Mouse (Mus musculus): ENCODE data around the gene Gm28374. TPM values are rescaled to one million over a fixed set of nuclear protein-coding genes. Genes with fewer than 3 reads are reported as not detected.
A peak's percentile ranks its signal among the peaks of the same experiment; 100 is the strongest.

The Gm28374 gene
- polyA plus RNA-seq, 1 experiment from 2014 or later, result 1.0 TPM

GRCm38 (mm10) chr19:6066571-6066970 lies 15.5 kb downstream of the Gm28374 start:
- H3K4me1 ChIP-seq (ENCODE audit: insufficient read depth), result peaks cover 19% of the 10 kb centered on the region; the same call in 1 of the 2 replicates
- no peaks in the 10 kb centered on the region for H3K9me3 ChIP-seq (ENCODE audit: low read depth, low read length)
- ATAC-seq (ENCODE audit: insufficient read depth) (no peak), DNase-seq (no peak)
- H3K4me2 ChIP-seq, result peak overlapping the region; percentile 89
- H3K36me3 ChIP-seq (ENCODE audit: insufficient read depth), result peaks cover 29% of the 10 kb centered on the region
- WGBS, result 28% methylated on average over 5 of the region's 5 CpGs
- H3K27ac ChIP-seq (ENCODE audit: low read depth), result no peak overlapping the region
- H3K9ac ChIP-seq, result peak overlapping the region; percentile 35; the same call in 1 of the 2 replicates
- H3K27me3 ChIP-seq (ENCODE audit: insufficient read depth, low read length), result no peaks in the 10 kb centered on the region
- H3K4me3 ChIP-seq (ENCODE audit: low read depth, low read length), result peak overlapping the region; percentile 41
- no peak for TF ChIP-seq CTCF (IDR thresholded peaks at IDR 0.05; ENCODE audit: low read depth)

- no peak overlapping the region for H3K27ac ChIP-seq (ENCODE audit: low read depth)
- H3K36me3 ChIP-seq (ENCODE audit: insufficient read depth), result peaks cover 14% of the 10 kb centered on the region
- no peak for TF ChIP-seq CTCF (IDR thresholded peaks at IDR 0.05; ENCODE audit: low read depth)
- peaks cover 19% of the 10 kb centered on the region; the same call in 1 of the 2 replicates for H3K4me1 ChIP-seq (ENCODE audit: insufficient read depth)
- 91% methylated on average over 6 of the region's 6 CpGs for WGBS
- no peaks in the 10 kb centered on the region for H3K9me3 ChIP-seq (ENCODE audit: low read depth, low read length)
- ATAC-seq (ENCODE audit: insufficient read depth) (no peak), DNase-seq (no peak)
- H3K9ac ChIP-seq, result no peak overlapping the region; the same call in 1 of the 2 replicates
- peak overlapping the region; percentile 100; the same call in 1 of the 2 replicates for H3K4me2 ChIP-seq
- no peaks in the 10 kb centered on the region for H3K27me3 ChIP-seq (ENCODE audit: insufficient read depth, low read length)
- H3K4me3 ChIP-seq (ENCODE audit: low read depth, low read length), result peak overlapping the region; percentile 90; the same call in 1 of the 2 replicates
Measured at GRCm38 (mm10) chr19:6063081-6063480, 19.0 kb downstream of the Gm28374 start.

GRCm38 (mm10) chr19:6062418-6062817 lies 19.6 kb downstream of the Gm28374 start:
- DNase-seq, result no peak
- H3K4me1 ChIP-seq (ENCODE audit: insufficient read depth), result peaks cover 19% of the 10 kb centered on the region; the same call in 1 of the 2 replicates
- H3K36me3 ChIP-seq (ENCODE audit: insufficient read depth), result peaks cover 14% of the 10 kb centered on the region
- no peak overlapping the region for H3K27ac ChIP-seq (ENCODE audit: low read depth)
- no peak for TF ChIP-seq CTCF (IDR thresholded peaks at IDR 0.05; ENCODE audit: low read depth)
- H3K9ac ChIP-seq, result peak overlapping the region; percentile 92
- no peaks in the 10 kb centered on the region for H3K27me3 ChIP-seq (ENCODE audit: insufficient read depth, low read length)
- H3K4me2 ChIP-seq, result peak overlapping the region; percentile 100
- WGBS, result 43% methylated on average over 5 of the region's 5 CpGs
- ATAC-seq (ENCODE audit: insufficient read depth), result no peak
- H3K9me3 ChIP-seq (ENCODE audit: low read depth, low read length), result no peaks in the 10 kb centered on the region
- peak overlapping the region; percentile 90 for H3K4me3 ChIP-seq (ENCODE audit: low read depth, low read length)

- H3K4me3 ChIP-seq (ENCODE audit: low read depth, low read length), result peak overlapping the region; percentile 90
- peak overlapping the region; percentile 95 for H3K27ac ChIP-seq (ENCODE audit: low read depth)
- DNase-seq, result peak; percentile 62
- H3K27me3 ChIP-seq (ENCODE audit: insufficient read depth, low read length), result no peaks in the 10 kb centered on the region
- H3K9me3 ChIP-seq (ENCODE audit: low read depth, low read length), result no peaks in the 10 kb centered on the region
- H3K36me3 ChIP-seq (ENCODE audit: insufficient read depth), result peaks cover 14% of the 10 kb centered on the region
- H3K9ac ChIP-seq, result peak overlapping the region; percentile 92
- TF ChIP-seq CTCF (IDR thresholded peaks at IDR 0.05; ENCODE audit: low read depth), result no peak
- H3K4me2 ChIP-seq, result peak overlapping the region; percentile 100
- under 1% methylated on average over 44 of the region's 44 CpGs for WGBS
- H3K4me1 ChIP-seq (ENCODE audit: insufficient read depth), result peaks cover 14% of the 10 kb centered on the region; the same call in 1 of the 2 replicates
- ATAC-seq (ENCODE audit: insufficient read depth), result no peak
Measured at GRCm38 (mm10) chr19:6061641-6062302, 20.3 kb downstream of the Gm28374 start.

GRCm38 (mm10) chr19:6061021-6061533 lies 21.0 kb downstream of the Gm28374 start, which contains the start of gene Znhit2:
Gene Znhit2 (plus strand): TSS chr19:6061192.
- ATAC-seq (ENCODE audit: insufficient read depth) (peak; percentile 75), DNase-seq (peak; percentile 98)
- Histone ChIP-seq H3K9me3 (ENCODE audit: low read depth, low read length) (no peaks in the 10 kb centered on the region), H3K36me3 (ENCODE audit: insufficient read depth) (peaks cover 14% of the 10 kb centered on the region), H3K4me1 (ENCODE audit: insufficient read depth) (peaks cover 12% of the 10 kb centered on the region; the same call in 1 of the 2 replicates), H3K27ac (ENCODE audit: low read depth) (peak within 1 kb of the TSS; percentile 95), H3K27me3 (ENCODE audit: insufficient read depth, low read length) (no peaks in the 10 kb centered on the region), H3K9ac (peak within 1 kb of the TSS; percentile 92), H3K4me2 (peak within 1 kb of the TSS; percentile 100), H3K4me3 (ENCODE audit: low read depth, low read length) (peak within 1 kb of the TSS; percentile 90)
- under 1% methylated on average over 58 of the region's 58 CpGs for WGBS
- no peak for TF ChIP-seq CTCF (IDR thresholded peaks at IDR 0.05; ENCODE audit: low read depth)

GRCm38 (mm10) chr19:6058966-6059365 lies 23.1 kb downstream of the Gm28374 start:
- DNase-seq (no peak), ATAC-seq (ENCODE audit: insufficient read depth) (no peak)
- 74% methylated on average over 5 of the region's 5 CpGs for WGBS
- H3K36me3 ChIP-seq (ENCODE audit: insufficient read depth), result peaks cover 33% of the 10 kb centered on the region
- H3K27me3 ChIP-seq (ENCODE audit: insufficient read depth, low read length), result no peaks in the 10 kb centered on the region
- H3K4me3 ChIP-seq (ENCODE audit: low read depth, low read length), result peak overlapping the region; percentile 86
- H3K9me3 ChIP-seq (ENCODE audit: low read depth, low read length), result no peaks in the 10 kb centered on the region
- H3K9ac ChIP-seq, result peak overlapping the region; percentile 91
- TF ChIP-seq CTCF (IDR thresholded peaks at IDR 0.05; ENCODE audit: low read depth), result no peak
- peaks cover 12% of the 10 kb centered on the region; the same call in 1 of the 2 replicates for H3K4me1 ChIP-seq (ENCODE audit: insufficient read depth)
- peak overlapping the region; percentile 74 for H3K4me2 ChIP-seq
- no peak overlapping the region for H3K27ac ChIP-seq (ENCODE audit: low read depth)

- 29% methylated on average over 5 of the region's 5 CpGs for WGBS
- H3K9me3 ChIP-seq (ENCODE audit: low read depth, low read length), result no peaks in the 10 kb centered on the region
- H3K4me2 ChIP-seq, result peak overlapping the region; percentile 74
- H3K36me3 ChIP-seq (ENCODE audit: insufficient read depth), result peaks cover 38% of the 10 kb centered on the region
- H3K4me3 ChIP-seq (ENCODE audit: low read depth, low read length), result peak overlapping the region; percentile 86
- TF ChIP-seq CTCF (IDR thresholded peaks at IDR 0.05; ENCODE audit: low read depth), result no peak
- ATAC-seq (ENCODE audit: insufficient read depth) (peak; percentile 0; the same call in 1 of the 2 replicates), DNase-seq (no peak)
- peaks cover 12% of the 10 kb centered on the region; the same call in 1 of the 2 replicates for H3K4me1 ChIP-seq (ENCODE audit: insufficient read depth)
- H3K27me3 ChIP-seq (ENCODE audit: insufficient read depth, low read length), result no peaks in the 10 kb centered on the region
- peak overlapping the region; percentile 91 for H3K9ac ChIP-seq
- 0 out of 2 replicates have a peak overlapping the region, but pooled peaks have one; percentile 69 for H3K27ac ChIP-seq (ENCODE audit: low read depth)
Measured at GRCm38 (mm10) chr19:6058513-6058912, 23.5 kb downstream of the Gm28374 start.

Measured in lung, embryonic 14.5 days (tissue).